Mouse (Mus musculus) layer of hippocampus, postnatal 10 days (tissue): Measurements from ENCODE around the gene Ip6k2. TPM values are rescaled to one million over a fixed set of nuclear protein-coding genes. Genes with fewer than 3 reads are reported as not detected.
A peak's percentile ranks its signal among the peaks of the same experiment; 100 is the strongest.

ENCODE experiments used
- DNase-seq, 2 experiments: peaks; one replicate each; pipeline ENCODE4 v3.0.0; 2021; ENCODE audit warnings: low spot score in 2 of 2
- total RNA-seq, 2 experiments: library from RNA; stranded (reverse); gene quantifications; 2 replicates each; pipeline ENCODE4 v1.2.3; 2021

Gene Ip6k2
- total RNA-seq, 2 experiments from 2014 or later, result 180 to 190 TPM

DNA sequence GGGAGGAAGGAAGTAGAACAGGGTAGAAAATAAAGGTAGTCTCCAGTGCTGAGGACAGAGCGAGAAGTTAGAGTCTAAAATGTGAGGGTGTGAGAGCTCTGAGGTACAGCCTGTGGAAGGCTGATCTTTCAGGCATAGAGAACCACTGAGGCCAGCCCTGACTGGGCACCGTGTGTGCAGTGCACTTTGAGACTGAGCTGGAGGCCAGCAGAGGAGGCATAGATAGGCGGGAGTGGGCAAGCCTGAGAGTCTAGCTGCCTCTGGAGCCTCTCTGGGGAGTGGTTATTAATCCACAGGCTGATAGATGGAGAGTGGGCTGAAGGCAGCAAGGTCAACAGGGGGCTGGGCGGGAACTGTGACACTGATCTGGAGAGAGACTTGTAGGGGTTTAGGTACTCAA lies 1.7 kb upstream of the Ip6k2 start:
- DNase-seq, result no peak

DNA sequence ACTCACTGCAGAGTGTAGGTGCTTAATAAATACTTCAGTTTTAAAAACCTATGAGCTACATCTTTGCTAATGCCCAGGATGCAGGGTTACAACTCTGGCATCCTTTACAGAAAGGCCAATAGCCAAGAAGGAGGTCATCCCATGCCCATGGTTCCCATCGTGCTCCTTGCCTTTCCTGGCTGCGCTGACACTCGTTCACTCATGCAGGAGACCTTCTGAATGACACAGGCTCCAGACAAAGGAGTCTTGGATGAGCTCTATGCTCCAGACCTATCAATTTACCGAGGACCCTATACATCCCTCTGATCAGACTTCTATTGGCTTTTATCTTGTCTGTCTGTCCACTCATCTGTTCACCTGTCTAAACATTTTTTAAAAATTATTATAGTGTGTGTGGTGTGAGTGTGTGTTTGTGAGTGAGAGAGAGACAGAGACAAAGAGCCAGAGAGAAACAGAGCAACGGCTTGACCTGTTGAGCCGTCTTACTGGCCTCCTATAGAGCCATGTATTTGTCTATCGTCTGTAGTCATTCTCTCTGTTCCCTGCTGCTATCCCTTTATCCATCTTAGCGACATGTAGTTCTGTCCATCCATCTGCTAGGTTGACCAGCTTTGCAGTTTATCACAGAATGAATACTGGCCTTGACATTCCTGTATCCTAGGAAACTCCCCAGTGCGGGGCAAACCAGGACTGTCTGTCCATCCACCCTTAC lies 604 bp upstream of the Ip6k2 start:
- no peak for DNase-seq

DNA sequence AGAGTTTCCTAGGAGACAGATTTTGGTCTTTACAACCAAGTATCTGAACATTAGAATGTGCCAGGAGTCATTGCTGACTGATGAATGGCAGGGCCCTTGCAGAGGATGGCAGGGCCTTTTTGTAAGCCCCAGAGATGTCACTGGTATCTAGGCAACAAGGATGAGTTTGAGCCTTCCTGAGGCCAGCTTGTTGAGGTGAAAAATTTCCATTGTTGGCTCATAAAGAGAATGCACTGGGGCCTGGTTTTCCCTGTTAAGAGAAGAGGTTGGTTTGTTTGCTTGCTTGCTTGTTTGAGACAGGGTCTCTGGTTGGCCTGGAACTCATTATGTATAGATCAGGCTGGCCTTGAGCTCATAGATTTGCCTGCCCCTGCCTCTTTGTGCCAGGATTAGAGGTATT lies 1.8 kb downstream of the Ip6k2 start:
- no peak for DNase-seq

- DNase-seq, result no peak
These were observed 2.9 kb downstream of the Ip6k2 start for GRCm38 (mm10) chr9:108786494-108786893.

- DNase-seq, result no peak
These were observed 3.5 kb downstream of the Ip6k2 start for GRCm38 (mm10) chr9:108787080-108787479.

- DNase-seq, result no peak
These were observed 5.1 kb downstream of the Ip6k2 start for GRCm38 (mm10) chr9:108788713-108789112.

- no peak for DNase-seq
These were observed 8.7 kb downstream of the Ip6k2 start for GRCm38 (mm10) chr9:108792307-108792706.

DNA sequence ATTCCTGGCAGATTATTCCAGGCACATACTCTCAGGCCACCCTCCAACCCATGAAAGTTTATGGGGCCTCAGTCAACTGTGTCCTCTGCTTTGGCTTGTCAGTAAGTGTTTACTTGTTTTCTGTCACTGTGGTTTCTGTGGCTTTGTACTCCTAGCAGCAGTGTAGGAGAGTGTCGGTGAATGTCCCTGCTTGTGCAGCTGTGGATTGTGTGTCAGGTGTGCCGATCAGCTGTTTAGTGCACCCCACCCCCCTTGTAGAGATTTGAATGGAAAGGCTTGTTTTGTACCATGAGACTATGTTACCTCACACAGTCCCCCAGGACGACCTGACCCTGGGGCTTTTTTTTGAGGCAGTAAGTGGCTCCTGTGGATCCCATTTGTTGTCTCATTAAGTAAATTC lies 9.1 kb downstream of the Ip6k2 start:
- DNase-seq, result no peak

GRCm38 (mm10) chr9:108795281-108795680 lies 11.7 kb downstream of the Ip6k2 start:
- DNase-seq, result no peak

GRCm38 (mm10) chr9:108795762-108796161 lies 12.2 kb downstream of the Ip6k2 start:
- DNase-seq, result no peak

DNA sequence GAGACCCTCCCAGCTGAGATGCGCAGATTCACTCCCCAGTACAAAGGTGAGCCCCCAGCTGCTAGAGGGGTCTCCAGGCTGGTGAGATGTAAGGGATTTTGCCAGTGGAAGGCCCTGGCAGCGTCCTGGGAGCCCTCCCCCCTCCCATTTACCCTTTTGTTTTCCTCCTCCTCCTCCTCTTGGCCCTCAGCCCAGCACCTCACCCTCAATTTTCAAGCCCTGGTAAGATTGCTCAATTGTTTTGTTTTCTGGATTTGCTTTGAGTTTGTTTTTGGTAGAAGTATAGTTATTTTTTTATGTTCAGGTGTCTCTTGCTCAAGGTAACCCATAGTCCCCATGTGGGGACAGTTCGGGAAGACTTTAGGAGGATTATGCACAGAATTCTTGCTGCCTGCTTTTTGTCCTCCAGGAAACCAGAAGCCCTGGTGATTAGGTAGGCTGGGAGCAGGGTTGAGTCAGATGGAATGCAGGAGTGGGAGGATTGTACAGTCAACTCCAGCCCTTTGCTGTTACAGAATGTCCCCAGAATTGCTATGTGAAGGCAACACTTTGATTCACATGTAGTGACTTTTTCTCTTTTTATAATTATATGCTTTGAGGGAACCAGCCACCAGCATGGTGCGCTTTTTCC lies 12.9 kb downstream of the Ip6k2 start:
- DNase-seq, result no peak

GRCm38 (mm10) chr9:108797477-108797876 lies 13.9 kb downstream of the Ip6k2 start:
- DNase-seq, result no peak

DNA sequence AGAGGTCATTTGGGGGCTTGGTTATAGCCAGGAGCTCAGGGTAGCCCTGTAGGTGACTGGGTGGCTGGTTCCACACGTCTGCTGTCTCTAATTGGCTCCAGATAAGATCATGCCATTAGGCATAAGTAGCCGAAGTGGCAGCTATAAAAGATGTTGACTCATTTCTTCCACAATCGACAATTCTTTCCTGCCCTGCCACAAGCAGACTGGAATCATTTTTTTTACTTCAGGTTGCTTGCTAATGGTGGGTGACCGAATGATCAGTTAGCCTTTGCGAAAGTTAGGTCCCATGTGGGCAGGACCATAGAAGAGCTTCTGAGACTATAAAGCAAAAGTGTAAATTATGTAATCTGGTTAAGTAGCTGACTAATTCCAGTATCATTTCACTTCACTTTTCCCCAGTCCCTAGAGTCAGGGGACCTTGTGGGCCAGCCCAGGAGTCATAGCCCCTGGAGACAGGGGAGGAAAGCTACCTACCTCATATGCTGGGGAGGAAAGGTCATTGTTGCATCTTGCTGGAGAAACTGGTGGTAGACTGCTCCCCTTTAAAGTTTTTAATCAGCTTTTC lies 15.0 kb downstream of the Ip6k2 start:
- DNase-seq, result no peak

GRCm38 (mm10) chr9:108799564-108799963 lies 16.0 kb downstream of the Ip6k2 start:
- no peak for DNase-seq

DNA sequence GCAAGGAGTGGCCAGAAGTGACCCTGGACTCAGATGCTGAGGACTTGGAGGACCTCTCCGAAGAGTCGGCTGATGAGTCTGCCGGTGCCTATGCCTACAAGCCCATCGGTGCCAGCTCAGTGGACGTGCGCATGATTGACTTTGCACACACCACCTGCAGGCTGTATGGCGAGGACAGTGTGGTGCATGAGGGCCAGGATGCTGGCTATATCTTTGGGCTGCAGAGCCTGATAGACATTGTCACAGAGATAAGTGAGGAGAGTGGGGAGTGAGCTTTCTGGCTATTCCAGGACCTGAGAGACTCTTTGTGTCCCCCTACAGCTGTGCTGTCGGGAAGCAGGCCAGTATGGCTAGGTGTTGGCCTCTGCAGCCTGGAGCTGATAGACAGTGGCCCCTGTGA lies 22.2 kb downstream of the Ip6k2 start:
- no peak for DNase-seq

- no peak for DNase-seq
These were observed 22.8 kb downstream of the Ip6k2 start for GRCm38 (mm10) chr9:108806379-108806778.

GRCm38 (mm10) chr9:108806831-108807230 lies 23.2 kb downstream of the Ip6k2 start:
- DNase-seq, result no peak

- no peak for DNase-seq
These were observed 24.1 kb downstream of the Ip6k2 start for GRCm38 (mm10) chr9:108807674-108808073.

- peak; percentile 97 to 98 for DNase-seq
These were observed 24.6 kb downstream of the Ip6k2 start, which contains the start of gene Nckipsd for GRCm38 (mm10) chr9:108808163-108808665. Gene Nckipsd, plus strand, starts transcription at chr9:108808368.

DNA sequence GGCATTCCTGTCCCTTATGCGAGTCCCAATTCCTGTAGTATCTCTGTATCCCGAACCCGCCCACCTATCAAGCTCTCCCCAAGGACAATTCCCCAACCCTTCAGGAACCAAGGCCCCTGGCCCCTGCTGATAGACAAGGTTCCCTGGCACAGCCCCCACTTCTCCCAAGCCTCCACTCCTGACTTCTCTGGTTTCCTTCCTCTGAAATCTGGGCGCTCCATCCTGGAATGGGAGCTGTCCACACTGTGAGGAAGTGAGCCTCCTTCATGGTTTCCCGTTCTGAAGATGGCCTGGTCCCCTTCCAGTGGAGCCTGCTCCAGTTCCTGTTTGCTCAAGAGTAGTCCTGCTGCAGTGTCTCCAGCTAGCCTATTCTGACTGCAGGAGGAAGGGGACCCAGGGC lies 25.6 kb downstream of the Ip6k2 start:
- DNase-seq, result no peak

- no peak for DNase-seq
These were observed 26.1 kb downstream of the Ip6k2 start for GRCm38 (mm10) chr9:108809723-108810122.

DNA sequence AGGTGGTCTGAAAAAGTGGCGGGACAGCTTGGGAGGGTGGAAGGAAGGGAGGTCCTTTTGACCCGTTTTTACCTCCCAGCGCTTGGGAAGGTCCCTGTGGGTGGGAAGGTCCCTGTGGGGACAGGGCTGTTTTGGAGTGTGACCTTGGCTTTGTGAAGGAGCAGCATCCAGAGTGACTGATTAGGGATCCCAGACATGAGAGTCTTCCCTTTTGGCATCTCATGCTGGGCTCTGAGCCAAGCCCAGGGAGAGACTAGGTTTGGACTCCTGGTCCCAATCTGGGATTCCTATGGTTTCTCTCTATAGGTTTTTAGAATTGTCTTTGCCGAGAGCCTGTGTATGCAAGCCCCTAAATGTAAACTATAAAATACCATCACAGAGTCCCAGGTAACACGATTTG lies 26.9 kb downstream of the Ip6k2 start:
- DNase-seq, result no peak
